Mouse (Mus musculus) kidney, postnatal 25 days (tissue): ENCODE results near the gene Def6.
"Not testable (repeated sequence)": the region's sequence is repeated elsewhere in the genome, so short reads cannot be mapped to it uniquely, and the experiment has no call there.

Experiments
- DNase-seq, 2 experiments: peaks; one replicate each; pipeline ENCODE4 v3.0.0; 2021; ENCODE audit warnings: mixed read lengths in 2 of 2

The Def6 gene

GRCm38 (mm10) chr17:28209457-28210110 lies 2.0 kb downstream of the Def6 start:
- no peak for DNase-seq

GRCm38 (mm10) chr17:28211921-28212341 lies 4.4 kb downstream of the Def6 start:
- DNase-seq: no peak

- DNase-seq: no peak
Observed at GRCm38 (mm10) chr17:28212391-28212790, 4.8 kb downstream of the Def6 start.

DNA sequence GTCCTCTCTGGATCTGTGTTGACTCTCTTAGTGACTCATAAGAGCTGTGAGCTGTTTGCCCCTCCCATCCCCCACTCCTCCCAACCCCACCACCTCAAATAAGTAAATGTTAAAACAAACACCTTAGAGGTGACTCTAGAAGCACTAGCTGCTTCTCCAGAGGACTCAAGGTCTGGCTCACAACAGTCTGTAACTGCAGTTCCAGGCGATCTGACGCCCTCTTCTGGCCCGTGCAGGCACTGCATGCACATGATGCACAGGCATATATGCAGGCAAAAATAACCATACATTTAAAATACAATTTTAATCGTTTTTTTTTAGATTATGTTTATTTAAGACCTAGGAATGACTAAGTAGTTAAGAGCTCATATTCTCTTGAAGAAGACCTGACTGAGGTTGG lies 5.7 kb downstream of the Def6 start:
- no peak for DNase-seq

- DNase-seq: no peak
Observed at GRCm38 (mm10) chr17:28216791-28217190, 9.2 kb downstream of the Def6 start.

DNA sequence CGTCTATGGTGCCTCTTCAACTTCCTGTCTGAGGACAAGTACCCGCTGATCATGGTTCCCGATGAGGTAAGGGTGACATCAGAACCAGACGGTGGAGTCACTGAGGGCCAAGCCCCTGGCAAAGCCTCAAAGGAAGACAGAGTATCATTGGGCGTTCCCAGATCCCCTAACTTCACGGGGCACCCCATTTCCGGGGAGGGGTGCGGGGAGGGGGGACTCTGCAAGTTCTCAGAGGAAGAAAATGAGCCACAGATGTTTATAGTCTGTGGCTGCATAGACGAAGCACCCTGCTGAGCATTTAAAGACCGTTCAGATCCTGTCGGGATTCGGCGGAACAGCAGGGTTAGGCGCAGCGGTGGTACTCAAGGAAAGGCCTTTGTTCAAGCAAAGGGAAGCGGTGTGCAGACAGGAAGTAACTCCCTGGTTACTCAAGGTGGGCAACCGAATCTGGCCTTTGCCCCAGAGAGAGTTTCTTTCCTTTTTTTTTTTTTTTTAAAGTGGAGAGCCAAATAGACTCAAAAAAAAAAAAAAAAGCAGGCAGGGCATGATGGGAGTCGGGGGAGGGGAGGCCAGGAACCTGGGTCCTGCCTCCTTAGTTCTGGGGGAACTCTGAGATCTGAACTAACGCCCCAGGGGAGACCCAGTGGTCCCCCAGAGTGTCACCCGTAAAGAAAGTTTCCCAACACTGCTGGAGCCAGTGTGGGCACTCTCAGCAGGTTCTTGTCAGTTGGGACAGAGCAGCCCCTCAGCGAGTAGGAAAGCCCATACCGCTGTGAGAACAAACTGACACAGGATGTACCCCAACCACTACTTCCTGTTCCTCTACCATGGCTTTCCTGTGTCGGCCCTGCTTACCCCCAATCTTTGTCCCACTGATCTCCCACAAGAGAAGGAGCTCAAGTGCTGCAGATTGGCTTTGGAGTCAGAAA lies 10.4 kb downstream of the Def6 start:
- peak in 1 of 2 experiments; percentile 42 for DNase-seq

DNA sequence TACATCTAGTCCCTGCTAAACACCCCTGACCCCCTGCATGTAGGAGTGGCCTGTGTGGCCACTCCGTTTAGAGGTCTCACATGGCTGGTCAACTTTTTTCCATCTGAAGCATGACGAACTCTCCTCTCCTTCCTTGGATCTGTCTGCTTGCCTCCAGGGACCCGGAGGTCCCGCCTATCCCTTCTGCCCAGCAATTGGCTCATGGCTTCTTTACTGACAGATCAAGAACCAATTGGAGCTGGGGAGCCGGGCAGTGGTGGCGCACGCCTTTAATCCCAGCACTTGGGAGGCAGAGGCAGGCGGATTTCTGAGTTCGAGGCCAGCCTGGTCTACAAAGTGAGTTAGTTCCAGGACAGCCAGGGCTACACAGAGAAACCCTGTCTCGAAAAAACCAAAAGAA lies 14.9 kb downstream of the Def6 start:
- not testable (repeated sequence) for DNase-seq

DNA sequence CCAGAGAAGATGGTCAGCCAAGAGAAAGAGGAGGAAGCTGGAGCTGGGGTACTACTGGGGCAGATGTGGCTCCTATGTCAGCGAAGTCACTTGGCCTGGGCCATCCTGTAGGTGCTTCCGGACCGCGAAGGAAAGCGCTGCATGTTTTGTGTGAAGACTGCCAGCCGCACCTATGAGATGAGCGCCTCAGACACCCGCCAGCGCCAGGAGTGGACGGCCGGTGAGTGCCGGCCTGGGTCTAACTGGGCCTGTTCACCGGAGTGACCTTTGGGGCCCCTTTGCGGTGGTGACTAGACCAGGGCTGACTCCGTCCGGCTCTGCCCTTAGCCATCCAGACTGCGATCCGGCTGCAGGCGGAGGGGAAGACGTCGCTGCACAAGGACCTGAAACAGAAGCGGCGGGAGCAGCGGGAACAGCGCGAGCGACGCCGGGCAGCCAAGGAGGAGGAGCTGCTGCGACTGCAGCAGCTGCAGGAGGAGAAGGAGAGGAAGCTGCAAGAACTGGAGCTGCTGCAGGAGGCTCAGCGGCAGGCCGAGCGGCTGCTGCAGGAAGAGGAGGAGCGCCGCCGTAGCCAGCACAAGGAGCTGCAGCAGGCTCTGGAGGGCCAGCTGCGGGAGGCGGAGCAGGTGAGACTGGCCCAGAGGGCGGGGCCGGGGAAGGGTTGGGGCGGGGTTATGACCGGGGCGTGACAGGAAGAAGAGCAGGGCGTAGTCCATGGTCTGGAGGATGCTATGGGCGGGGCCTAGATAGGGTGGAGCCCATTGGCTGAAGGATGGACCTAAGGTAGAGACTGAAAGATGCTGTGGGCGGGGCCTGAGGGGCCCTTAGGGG lies 16.2 kb downstream of the Def6 start:
- peak; percentile 97 to 99 for DNase-seq

GRCm38 (mm10) chr17:28224615-28225014 lies 17.0 kb downstream of the Def6 start:
- no peak for DNase-seq

DNA sequence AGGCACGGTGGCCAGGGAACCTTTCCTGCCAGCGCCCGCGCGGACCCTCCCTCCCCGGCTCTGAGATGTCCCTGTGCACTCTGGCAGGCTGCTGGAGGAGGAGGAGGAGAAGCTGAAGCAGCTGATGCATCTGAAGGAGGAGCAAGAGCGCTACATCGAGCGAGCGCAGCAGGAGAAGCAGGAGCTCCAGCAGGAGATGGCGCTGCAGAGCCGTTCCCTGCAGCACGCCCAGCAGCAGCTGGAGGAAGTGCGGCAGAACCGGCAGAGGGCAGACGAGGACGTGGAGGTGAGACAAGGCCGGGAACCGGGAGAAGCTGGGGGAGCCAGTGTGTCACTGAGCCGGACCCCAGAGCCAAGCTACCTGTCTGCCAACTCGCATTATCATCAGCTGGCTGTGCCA lies 18.4 kb downstream of the Def6 start:
- DNase-seq: peak; percentile 95 to 96

DNA sequence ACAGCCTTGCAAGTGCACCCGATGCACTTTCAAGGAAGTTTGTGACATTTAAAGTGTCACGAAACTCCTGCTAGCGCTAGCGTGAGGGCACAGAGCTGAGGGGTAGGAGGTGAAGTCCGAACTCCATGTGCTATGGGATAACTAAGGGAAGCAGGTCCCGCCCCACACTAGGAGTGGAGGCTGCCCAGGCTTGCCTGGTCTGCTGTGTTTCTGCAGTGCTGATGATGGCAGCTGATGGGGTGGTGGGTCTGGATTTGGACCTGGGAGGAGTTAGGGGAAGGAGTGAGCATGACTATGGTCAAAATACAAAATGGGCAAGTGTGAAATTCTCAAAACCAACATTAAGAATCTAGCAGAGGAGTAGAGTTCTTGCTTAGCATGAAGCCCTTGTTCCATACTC lies 22.9 kb downstream of the Def6 start:
- no peak for DNase-seq

- DNase-seq: no peak
Observed at GRCm38 (mm10) chr17:28231026-28231736, 23.6 kb downstream of the Def6 start.

- DNase-seq: peak; percentile 99 to 100
Observed at GRCm38 (mm10) chr17:28232475-28233060, 25.0 kb downstream of the Def6 start, which contains the start of gene Ppard. Ppard (plus strand) TSS chr17:28232700.

GRCm38 (mm10) chr17:28233091-28233731 lies 25.6 kb downstream of the Def6 start:
- DNase-seq: peak; percentile 43 to 50

- DNase-seq: no peak
Observed at GRCm38 (mm10) chr17:28234641-28235040, 27.1 kb downstream of the Def6 start.

GRCm38 (mm10) chr17:28235982-28236635 lies 28.5 kb downstream of the Def6 start:
- peak in 1 of 2 experiments; percentile 38 for DNase-seq

DNA sequence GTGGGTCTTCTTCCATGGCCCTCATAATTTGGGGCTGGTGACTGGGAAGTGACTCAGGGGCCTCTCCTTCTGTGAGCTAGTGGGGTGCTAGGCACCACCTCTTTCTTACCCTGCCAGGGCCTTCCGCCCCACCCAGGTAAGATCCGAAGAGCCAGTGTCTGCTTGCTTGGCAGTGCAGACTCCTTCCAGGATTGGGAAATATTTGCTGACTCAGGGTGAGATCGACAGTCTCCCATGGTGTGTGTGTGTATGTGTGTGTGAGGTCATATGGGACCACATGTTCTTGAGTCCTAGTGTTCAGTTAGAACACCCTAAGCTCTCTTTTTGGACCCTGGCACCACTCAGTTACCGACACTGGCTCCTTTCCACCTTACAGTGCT lies 29.0 kb downstream of the Def6 start:
- no peak for DNase-seq

DNA sequence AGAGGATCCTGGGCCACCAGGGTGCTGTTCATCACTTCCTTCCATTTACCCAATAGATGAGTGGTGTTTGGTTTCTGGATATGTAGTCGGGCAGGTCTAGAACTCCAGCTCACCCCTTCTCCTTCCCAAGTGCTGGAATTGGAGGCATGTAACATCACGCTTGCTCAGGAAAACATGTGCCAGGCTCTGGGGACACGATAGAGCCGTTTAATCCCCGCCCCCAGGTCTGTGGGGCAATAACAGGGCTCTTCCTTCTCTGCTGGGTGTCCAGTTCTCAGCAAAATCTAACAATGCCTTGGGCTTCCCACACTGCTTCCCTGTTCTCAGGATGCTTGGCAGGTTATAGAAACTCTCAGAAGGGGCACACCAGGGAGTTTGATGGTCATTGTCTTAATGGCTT lies 29.8 kb downstream of the Def6 start:
- no peak for DNase-seq

DNA sequence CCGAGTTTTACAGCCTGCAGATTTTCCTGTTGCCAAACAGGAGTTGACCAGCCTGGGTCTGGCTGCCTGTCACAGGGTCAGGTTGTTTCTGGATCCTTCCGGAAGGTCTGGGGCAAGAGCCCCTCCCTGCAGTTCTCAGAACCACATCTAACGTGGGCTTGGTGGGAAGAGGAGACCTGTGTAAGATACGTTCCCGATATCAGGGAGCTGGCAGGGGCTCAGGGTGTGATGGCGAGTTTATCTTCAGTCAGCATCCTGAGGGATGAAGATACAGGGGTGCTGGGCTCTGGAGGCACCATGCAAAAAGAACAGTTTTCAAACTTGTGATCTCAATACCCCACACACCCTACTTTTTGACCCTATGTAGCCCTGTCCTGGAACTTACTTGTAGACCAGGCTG lies 30.3 kb downstream of the Def6 start:
- no peak for DNase-seq

- peak in 1 of 2 experiments; percentile 65 for DNase-seq
Observed at GRCm38 (mm10) chr17:28240846-28241245, 33.3 kb downstream of the Def6 start.

- no peak for DNase-seq
Observed at GRCm38 (mm10) chr17:28242296-28242695, 34.7 kb downstream of the Def6 start.
